Mouse (Mus musculus) ES-Bruce4 (cell line): ENCODE measurements around the gene Cep104. TPM values are rescaled to one million over a fixed set of nuclear protein-coding genes. Genes with fewer than 3 reads are reported as not detected.

Experiments used
- H3K27ac ChIP-seq: 2 replicates; pipeline ENCODE4 v1.5.1; 2012; ENCODE audit warnings: low read length, inconsistent platforms; ENCODE audit not compliant: insufficient read depth
- H3K27me3 ChIP-seq: 2 replicates; pipeline ENCODE4 v1.6.1; 2012; ENCODE audit warnings: mild to moderate bottlenecking, low read length, inconsistent platforms; ENCODE audit not compliant: control insufficient read depth, poor library complexity, insufficient read depth, severe bottlenecking
- H3K36me3 ChIP-seq: 2 replicates; pipeline ENCODE4 v1.6.1; 2012; ENCODE audit warnings: inconsistent platforms, mild to moderate bottlenecking, low read length, moderate library complexity; ENCODE audit not compliant: control insufficient read depth, poor library complexity, insufficient read depth, severe bottlenecking
- H3K4me1 ChIP-seq: one replicate; pipeline ENCODE4 v1.8.1; 2011; ENCODE audit warnings: low read length; ENCODE audit not compliant: control insufficient read depth, insufficient read depth
- H3K4me3 ChIP-seq: 2 replicates; pipeline ENCODE4 v1.5.1; 2011; ENCODE audit warnings: low read depth, mild to moderate bottlenecking, low read length
- H3K9ac ChIP-seq: 2 replicates; pipeline ENCODE4 v1.6.1; 2012; ENCODE audit warnings: low read depth, mild to moderate bottlenecking, inconsistent platforms; ENCODE audit not compliant: poor library complexity, severe bottlenecking
- H3K9me3 ChIP-seq: replicated peaks from 2 replicates; pipeline ENCODE4 v1.6.1; 2012; ENCODE audit warnings: mild to moderate bottlenecking, low read length, inconsistent platforms; ENCODE audit not compliant: control insufficient read depth, poor library complexity, insufficient read depth, severe bottlenecking
- CTCF ChIP-seq: IDR thresholded peaks from one replicate; pipeline ENCODE4 v1.8.1; 2011; ENCODE audit warnings: low read depth, low read length
- EP300 ChIP-seq: IDR thresholded peaks from 2 replicates; pipeline ENCODE4 v1.6.1; 2011; ENCODE audit warnings: low read depth, low read length; ENCODE audit not compliant: insufficient read depth
- POLR2A ChIP-seq: IDR thresholded peaks from one replicate; pipeline ENCODE4 v1.8.1; 2011; ENCODE audit warnings: low read length; ENCODE audit not compliant: insufficient read depth
- polyA plus RNA-seq: library from polyadenylated mRNA; stranded (reverse); fragments of >200 nt; gene quantifications from 2 replicates; pipeline ENCODE4 v1.2.4, GENCODE M21; 2011; ENCODE audit warnings: low read depth; ENCODE audit not compliant: missing spikeins, insufficient read depth, insufficient read length

The Cep104 gene
- polyA plus RNA-seq, 1 experiment = 17.6 TPM

DNA sequence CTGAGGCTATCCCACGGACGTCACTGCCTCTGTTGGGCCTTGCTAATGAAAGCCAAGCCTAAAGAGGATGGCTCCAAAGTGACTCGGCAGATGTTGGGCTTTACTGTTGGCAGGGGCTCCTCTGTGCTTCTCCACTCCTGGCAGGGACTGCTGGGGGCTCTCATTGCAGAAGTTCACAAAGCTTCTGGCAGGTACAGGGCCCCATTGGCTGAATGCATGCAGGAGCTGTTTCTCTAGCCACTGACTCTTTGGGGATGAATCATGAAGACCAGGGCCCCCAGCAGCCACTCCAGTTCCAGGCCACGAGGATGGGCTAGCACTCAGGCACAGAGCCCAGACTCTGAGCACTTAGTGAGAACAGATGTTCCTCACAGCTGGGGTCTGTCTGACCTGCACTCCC is 82.7 kb downstream of the Cep104 start:
- no peaks in the 10 kb centered on the region for H3K4me1 ChIP-seq
- no peaks in the 10 kb centered on the region for H3K36me3 ChIP-seq
- H3K9ac ChIP-seq = no peak overlapping the region
- no peak overlapping the region for H3K4me3 ChIP-seq
- H3K27ac ChIP-seq = no peak overlapping the region
- TF ChIP-seq CTCF (no peak), POLR2A (no peak), EP300 (no peak)
- no peaks in the 10 kb centered on the region for H3K9me3 ChIP-seq
- no peaks in the 10 kb centered on the region for H3K27me3 ChIP-seq

Other genes starting within 250 kb of the Cep104 start
- 39.0 and 42.6 TPM in 2 replicates for gene A430005L14Rik, start 18.0 kb upstream of the Cep104 start, polyA plus RNA-seq
- 17.3 and 18.5 TPM in 2 replicates for gene Dffb, start 68 bp upstream of the Cep104 start, polyA plus RNA-seq
- 44.8 and 47.2 TPM in 2 replicates for gene Lrrc47, start 36.5 kb downstream of the Cep104 start, polyA plus RNA-seq
- gene Smim1, start 51.0 kb downstream of the Cep104 start, polyA plus RNA-seq = 12.1 and 15.8 TPM in 2 replicates
- gene Ccdc27, start 67.5 kb downstream of the Cep104 start, polyA plus RNA-seq = not detected in 2 replicates
- gene Trp73, start 165.0 kb downstream of the Cep104 start, polyA plus RNA-seq = 2.3 and 2.8 TPM in 2 replicates
- 11.9 and 15.4 TPM in 2 replicates for gene Wrap73, start 167.2 kb downstream of the Cep104 start, polyA plus RNA-seq
- 66.0 and 68.9 TPM in 2 replicates for gene Tprgl, start 185.5 kb downstream of the Cep104 start, polyA plus RNA-seq
- gene Megf6, start 195.5 kb downstream of the Cep104 start, polyA plus RNA-seq = 3.2 and 3.8 TPM in 2 replicates